Mouse (Mus musculus) MEL (cell line): ENCODE results near the gene Gm20662. TPM values are rescaled to one million over a fixed set of nuclear protein-coding genes. Genes with fewer than 3 reads are reported as not detected.

ENCODE experiments used
- DNase-seq: peaks from one replicate; pipeline ENCODE4 v3.0.0; 2011; ENCODE audit warnings: low read depth, low spot score
- H3K27ac ChIP-seq: 2 replicates; pipeline ENCODE4 v1.5.1; 2012; ENCODE audit warnings: low read depth, mild to moderate bottlenecking, control low read depth, low read length, moderate library complexity; ENCODE audit not compliant: control insufficient read depth
- H3K27me3 ChIP-seq, 2 experiments: fragments of 150-350 bp in 1 of 2; sonication (generic) in 1 of 2; 2 replicates each; pipeline ENCODE4 v1.6.1; 2012; ENCODE audit warnings: low read length in 2 of 2, mild to moderate bottlenecking in 2 of 2, improper control_type of control experiment in 1 of 2, moderate library complexity in 1 of 2; ENCODE audit not compliant: insufficient read depth in 2 of 2, control insufficient read depth in 1 of 2
- H3K36me3 ChIP-seq, 2 experiments: 2 replicates each; pipeline ENCODE4 v1.6.1; 2012 to 2014; ENCODE audit warnings: low read length in 2 of 2, improper control_type of control experiment in 1 of 2, inconsistent platforms in 1 of 2, mild to moderate bottlenecking in 1 of 2; ENCODE audit not compliant: insufficient read depth in 2 of 2, control insufficient read depth in 1 of 2
- H3K4me1 ChIP-seq, 2 experiments: fragments of 150-350 bp in 1 of 2; sonication (generic) in 1 of 2; 2 replicates each; pipeline ENCODE4 v1.6.1; 2012; ENCODE audit warnings: low read length in 2 of 2, improper control_type of control experiment in 1 of 2, mild to moderate bottlenecking in 1 of 2; ENCODE audit not compliant: insufficient read depth in 2 of 2, control insufficient read depth in 1 of 2
- H3K4me3 ChIP-seq, 2 experiments: fragments of 150-350 bp in 1 of 2; sonication (generic) in 1 of 2; 2 replicates each; pipeline ENCODE4 v1.5.1; 2012; ENCODE audit warnings: low read depth in 2 of 2, low read length in 2 of 2, mild to moderate bottlenecking in 2 of 2, moderate library complexity in 2 of 2, control low read depth in 1 of 2, improper control_type of control experiment in 1 of 2; ENCODE audit not compliant: control insufficient read depth in 1 of 2, insufficient read depth in 1 of 2
- H3K79me2 ChIP-seq: 2 replicates; pipeline ENCODE4 v1.6.1; 2012; ENCODE audit warnings: mild to moderate bottlenecking, low read length, moderate library complexity; ENCODE audit not compliant: control insufficient read depth, poor library complexity, insufficient read depth
- H3K9ac ChIP-seq: 2 replicates; pipeline ENCODE4 v1.6.1; 2012; ENCODE audit warnings: low read depth, mild to moderate bottlenecking, control low read depth, low read length, moderate library complexity; ENCODE audit not compliant: control insufficient read depth, poor library complexity, severe bottlenecking
- H3K9me3 ChIP-seq: fragments of 150-350 bp; sonication (generic); replicated peaks from 2 replicates; pipeline ENCODE4 v1.6.1; 2012; ENCODE audit warnings: mild to moderate bottlenecking, low read length, improper control_type of control experiment, moderate library complexity; ENCODE audit not compliant: insufficient read depth
- BHLHE40 ChIP-seq: IDR thresholded peaks from 2 replicates; pipeline ENCODE4 v1.6.1; 2012; ENCODE audit warnings: low read depth, mild to moderate bottlenecking, inconsistent platforms, low read length, improper control_type of control experiment, borderline replicate concordance
- CHD1 ChIP-seq: IDR thresholded peaks from 2 replicates; pipeline ENCODE4 v1.6.1; 2012; ENCODE audit warnings: low read depth, mild to moderate bottlenecking, inconsistent platforms, low read length, improper control_type of control experiment
- CTCF ChIP-seq, 3 experiments: IDR thresholded peaks in 2 of 3; conservative IDR thresholded peaks in 1 of 3; 2 replicates each; pipeline ENCODE4 v1.5.1; 2011 to 2012; ENCODE audit warnings: low read length in 3 of 3, low read depth in 2 of 3, mild to moderate bottlenecking in 2 of 3, improper control_type of control experiment in 1 of 3, inconsistent platforms in 1 of 3, mixed read lengths in 1 of 3, moderate library complexity in 1 of 3; ENCODE audit not compliant: control insufficient read depth in 1 of 3, insufficient read depth in 1 of 3, poor library complexity in 1 of 3, severe bottlenecking in 1 of 3
- E2F4 ChIP-seq: IDR thresholded peaks from 2 replicates; pipeline ENCODE4 v1.6.1; 2011; ENCODE audit warnings: low read depth, low read length, improper control_type of control experiment, borderline replicate concordance
- ELF1 ChIP-seq: IDR thresholded peaks from 2 replicates; pipeline ENCODE4 v1.6.1; 2014; ENCODE audit warnings: low read depth, mild to moderate bottlenecking, inconsistent platforms, low read length, improper control_type of control experiment, moderate library complexity
- EP300 ChIP-seq, 2 experiments: IDR thresholded peaks; 2 replicates each; pipeline ENCODE4 v1.6.1; 2011; ENCODE audit warnings: improper control_type of control experiment in 2 of 2, low read length in 2 of 2, low read depth in 1 of 2, mild to moderate bottlenecking in 1 of 2
- GABPA ChIP-seq: IDR thresholded peaks from 2 replicates; pipeline ENCODE4 v1.6.1; 2012; ENCODE audit warnings: low read depth, mild to moderate bottlenecking, inconsistent platforms, low read length, improper control_type of control experiment, moderate library complexity
- GATA1 ChIP-seq: IDR thresholded peaks from 2 replicates; pipeline ENCODE4 v1.6.1; 2011; ENCODE audit warnings: low read depth, low read length, improper control_type of control experiment
- HCFC1 ChIP-seq: IDR thresholded peaks from 2 replicates; pipeline ENCODE4 v1.6.1; 2012; ENCODE audit warnings: low read depth, mild to moderate bottlenecking, inconsistent platforms, low read length, improper control_type of control experiment, moderate library complexity
- KAT2A ChIP-seq: conservative IDR thresholded peaks from 2 replicates; pipeline ENCODE4 v1.6.1; 2012; ENCODE audit warnings: low read depth, low read length, improper control_type of control experiment, inconsistent platforms
- MAFK ChIP-seq: IDR thresholded peaks from 2 replicates; pipeline ENCODE4 v1.6.1; 2011; ENCODE audit warnings: low read depth, mild to moderate bottlenecking, low read length, improper control_type of control experiment, borderline replicate concordance
- MAX ChIP-seq: IDR thresholded peaks from 2 replicates; pipeline ENCODE4 v1.6.1; 2011; ENCODE audit warnings: low read length, improper control_type of control experiment
- MEF2A ChIP-seq: IDR thresholded peaks from 2 replicates; pipeline ENCODE4 v1.6.1; 2014; ENCODE audit warnings: low read depth, mild to moderate bottlenecking, inconsistent platforms, low read length, improper control_type of control experiment; ENCODE audit not compliant: poor library complexity, insufficient replicate concordance, severe bottlenecking; ENCODE audit errors: extremely low read depth
- MXI1 ChIP-seq: IDR thresholded peaks from 2 replicates; pipeline ENCODE4 v1.6.1; 2011; ENCODE audit warnings: mild to moderate bottlenecking, low read depth, low read length, improper control_type of control experiment
- MYB ChIP-seq: IDR thresholded peaks from 2 replicates; pipeline ENCODE4 v1.6.1; 2011; ENCODE audit warnings: mild to moderate bottlenecking, low read depth, low read length, improper control_type of control experiment
- POLR2A ChIP-seq, 2 experiments: IDR thresholded peaks; 2 replicates each; pipeline ENCODE4 v1.6.1; 2011 to 2012; ENCODE audit warnings: low read length in 2 of 2, mild to moderate bottlenecking in 2 of 2, control low read depth in 1 of 2, improper control_type of control experiment in 1 of 2, low read depth in 1 of 2, moderate library complexity in 1 of 2; ENCODE audit not compliant: control insufficient read depth in 1 of 2, insufficient read depth in 1 of 2, poor library complexity in 1 of 2
- RAD21 ChIP-seq: IDR thresholded peaks from 2 replicates; pipeline ENCODE4 v1.6.1; 2011; ENCODE audit warnings: mild to moderate bottlenecking, low read depth, low read length, improper control_type of control experiment
- RCOR1 ChIP-seq: IDR thresholded peaks from 2 replicates; pipeline ENCODE4 v1.6.1; 2012; ENCODE audit warnings: low read depth, mild to moderate bottlenecking, inconsistent platforms, low read length, improper control_type of control experiment
- SIN3A ChIP-seq: IDR thresholded peaks from 2 replicates; pipeline ENCODE4 v1.6.1; 2012; ENCODE audit warnings: low read length, improper control_type of control experiment, inconsistent platforms
- SMC3 ChIP-seq: IDR thresholded peaks from 2 replicates; pipeline ENCODE4 v1.6.1; 2011; ENCODE audit warnings: low read depth, low read length, improper control_type of control experiment
- TAL1 ChIP-seq: IDR thresholded peaks from 2 replicates; pipeline ENCODE4 v1.6.1; 2012; ENCODE audit warnings: mild to moderate bottlenecking, inconsistent platforms, low read length, moderate library complexity, mixed read lengths
- UBTF ChIP-seq: IDR thresholded peaks from 2 replicates; pipeline ENCODE4 v1.6.1; 2012; ENCODE audit warnings: low read depth, mild to moderate bottlenecking, inconsistent platforms, low read length, improper control_type of control experiment, moderate library complexity, borderline replicate concordance; ENCODE audit not compliant: insufficient read depth
- USF1 ChIP-seq: IDR thresholded peaks from 2 replicates; pipeline ENCODE4 v1.6.1; 2014; ENCODE audit warnings: low read depth, mild to moderate bottlenecking, inconsistent platforms, low read length, improper control_type of control experiment, moderate library complexity
- USF2 ChIP-seq, 2 experiments: IDR thresholded peaks; 2 replicates each; pipeline ENCODE4 v1.6.1; 2011 to 2012; ENCODE audit warnings: improper control_type of control experiment in 2 of 2, low read length in 2 of 2, borderline replicate concordance in 1 of 2, inconsistent platforms in 1 of 2, low read depth in 1 of 2, mild to moderate bottlenecking in 1 of 2; ENCODE audit not compliant: insufficient read depth in 1 of 2
- ZC3H11A ChIP-seq: IDR thresholded peaks from 2 replicates; pipeline ENCODE4 v1.6.1; 2012; ENCODE audit warnings: low read depth, mild to moderate bottlenecking, inconsistent platforms, low read length, improper control_type of control experiment
- ZMIZ1 ChIP-seq: IDR thresholded peaks from 2 replicates; pipeline ENCODE4 v1.6.1; 2012; ENCODE audit warnings: low read depth, mild to moderate bottlenecking, inconsistent platforms, low read length, improper control_type of control experiment, moderate library complexity
- polyA plus RNA-seq, 2 experiments: library from polyadenylated mRNA; stranded (reverse) in 1 of 2; unstranded in 1 of 2; fragments of >175 nt in 1 of 2; fragments of >200 nt in 1 of 2; gene quantifications; 2 replicates each; pipeline versions ENCODE4 v1.2.1 to v1.2.4; 2012; ENCODE audit warnings: low replicate concordance in 2 of 2, low read depth in 1 of 2; ENCODE audit not compliant: insufficient read length in 2 of 2, insufficient read depth in 1 of 2, missing spikeins in 1 of 2
- total RNA-seq: library from RNA; depleted of rRNA; stranded (reverse); fragments of 300-350 nt; gene quantifications from 2 replicates; pipeline ENCODE4 v1.2.3, GENCODE M21; 2012

The Gm20662 gene
- total and polyA plus RNA-seq, 3 experiments, result 0.73 to 1.2 TPM; not detected in 1

GRCm38 (mm10) chr9:107963700-107964099 is 32.4 kb upstream of the Gm20662 start:
- H3K9me3 ChIP-seq, result no peaks in the 10 kb centered on the region
- H3K27me3 ChIP-seq, result no peaks in the 10 kb centered on the region
- no peak for TF ChIP-seq E2F4
- no peak for TF ChIP-seq POLR2A (IDR thresholded peaks at IDR 0.05; ENCODE audit: control insufficient read depth in 1 of 2, insufficient read depth in 1 of 2, low read depth in 1 of 2, low read length in 2 of 2, poor library complexity in 1 of 2)
- TF ChIP-seq ZMIZ1, result no peak
- TF ChIP-seq SMC3, result peak; percentile 97
- TF ChIP-seq RCOR1, result no peak
- TF ChIP-seq CHD1, result no peak
- no peak for TF ChIP-seq USF2 (IDR thresholded peaks at IDR 0.05; ENCODE audit: borderline replicate concordance in 1 of 2, insufficient read depth in 1 of 2, low read depth in 1 of 2, low read length in 2 of 2)
- no peak for TF ChIP-seq MEF2A
- no peak for TF ChIP-seq EP300 (IDR thresholded peaks at IDR 0.05; ENCODE audit: low read depth in 1 of 2, low read length in 2 of 2)
- TF ChIP-seq MXI1, result peak; percentile 48
- no peak for TF ChIP-seq TAL1
- no peak for TF ChIP-seq MAX
- TF ChIP-seq MYB, result no peak
- 0 out of 2 replicates have a peak, but pooled peaks have one; percentile 26 for TF ChIP-seq HCFC1
- no peak for TF ChIP-seq GABPA
- no peak for TF ChIP-seq GATA1
- peak; percentile 94 to 96 (median 95) for TF ChIP-seq CTCF (IDR thresholded peaks at IDR 0.05 in 2 of 3, conservative IDR thresholded peaks at IDR 0.05 in 1 of 3; ENCODE audit: control insufficient read depth in 1 of 3, insufficient read depth in 1 of 3, low read depth in 2 of 3, low read length in 3 of 3, poor library complexity in 1 of 3, severe bottlenecking in 1 of 3)
- no peak for TF ChIP-seq MAFK
- TF ChIP-seq BHLHE40, result no peak
- TF ChIP-seq SIN3A, result peak; percentile 62; the same call in 1 of the 2 replicates
- peak; percentile 98 for TF ChIP-seq ZC3H11A
- no peak for TF ChIP-seq USF1
- TF ChIP-seq ELF1, result no peak
- TF ChIP-seq UBTF, result no peak
- peak; percentile 96 for TF ChIP-seq RAD21
- no peak for TF ChIP-seq KAT2A
- H3K4me1 ChIP-seq, result no peaks in the 10 kb centered on the region
- no peak overlapping the region for H3K4me3 ChIP-seq
- no peaks in the 10 kb centered on the region for H3K79me2 ChIP-seq
- H3K36me3 ChIP-seq, result peaks cover 0 to 12% of the 10 kb centered on the region in 2 experiments; a peak in 2 of 4 replicates
- no peak overlapping the region for H3K27ac ChIP-seq
- no peak overlapping the region for H3K9ac ChIP-seq
- DNase-seq, result peak; percentile 83
